Mouse (Mus musculus) thymus, postnatal 0 days (tissue): ENCODE data around the gene Vim. TPM values are rescaled to one million over a fixed set of nuclear protein-coding genes. Genes with fewer than 3 reads are reported as not detected.
"Not testable (repeated sequence)": the region's sequence is repeated elsewhere in the genome, so short reads cannot be mapped to it uniquely, and the experiment has no call there.

ENCODE experiments used
- DNase-seq: peaks from one replicate; pipeline ENCODE4 v3.0.0-alpha.2; 2015; ENCODE audit warnings: low spot score
- polyA plus RNA-seq: library from polyadenylated mRNA; unstranded; fragments of >200 nt; fragmentation: Nextera tagmentation; extraction: Ambion mirVana; gene quantifications from 2 replicates; pipeline ENCODE4 v1.2.1, GENCODE M21; 2015

Vim gene
- polyA plus RNA-seq, 1 experiment from 2014 or later, result 227 TPM

- DNase-seq, result no peak
These were observed 13.3 kb upstream of the Vim start for GRCm38 (mm10) chr2:13560396-13560795.

- no peak for DNase-seq
These were observed 3.6 kb upstream of the Vim start for GRCm38 (mm10) chr2:13570122-13570521.

- no peak for DNase-seq
These were observed 1.6 kb upstream of the Vim start for GRCm38 (mm10) chr2:13572101-13572553.

GRCm38 (mm10) chr2:13572647-13573407, 900 bp upstream of the Vim start:
- DNase-seq, result no peak

GRCm38 (mm10) chr2:13574066-13574800, 506 bp downstream of the Vim start:
- DNase-seq, result peak; percentile 51

- DNase-seq, result peak; percentile 68
These were observed 1.0 kb downstream of the Vim start for GRCm38 (mm10) chr2:13574801-13575150.

GRCm38 (mm10) chr2:13575287-13575801, 1.6 kb downstream of the Vim start:
- DNase-seq, result peak; percentile 85

GRCm38 (mm10) chr2:13575926-13576325, 2.2 kb downstream of the Vim start:
- no peak for DNase-seq

GRCm38 (mm10) chr2:13577399-13577798, 3.7 kb downstream of the Vim start:
- DNase-seq, result no peak

- DNase-seq, result no peak
These were observed 4.9 kb downstream of the Vim start for GRCm38 (mm10) chr2:13578473-13579152.

- DNase-seq, result no peak
These were observed 5.6 kb downstream of the Vim start for GRCm38 (mm10) chr2:13579315-13579714.

GRCm38 (mm10) chr2:13579991-13580390, 6.3 kb downstream of the Vim start:
- DNase-seq, result peak; percentile 28

GRCm38 (mm10) chr2:13582184-13582583, 8.5 kb downstream of the Vim start:
- DNase-seq, result no peak

- not testable (repeated sequence) for DNase-seq
These were observed 10.0 kb downstream of the Vim start for GRCm38 (mm10) chr2:13583746-13584145.

- DNase-seq, result no peak
These were observed 19.6 kb downstream of the Vim start for GRCm38 (mm10) chr2:13593328-13593727.

- peak; percentile 19 for DNase-seq
These were observed 23.4 kb downstream of the Vim start for GRCm38 (mm10) chr2:13596965-13597656.

- no peak for DNase-seq
These were observed 24.4 kb downstream of the Vim start for GRCm38 (mm10) chr2:13598166-13598565.

- no peak for DNase-seq
These were observed 29.4 kb downstream of the Vim start for GRCm38 (mm10) chr2:13603093-13603492.

GRCm38 (mm10) chr2:13603636-13604035, 29.9 kb downstream of the Vim start:
- DNase-seq, result not testable (repeated sequence)

- DNase-seq, result no peak
These were observed 56.6 kb downstream of the Vim start for GRCm38 (mm10) chr2:13630136-13630832.
